Mouse (Mus musculus) G1E (cell line): ENCODE measurements at regions not wholly inside any gene's neighbourhood (a gene's known extent, or its start where the extent isn't known, plus 50 kb on each side); places are given as distances from the start of the nearest gene placed in this dataset.

ENCODE experiments used
- CTCF ChIP-seq: IDR thresholded peaks from 2 replicates; pipeline ENCODE4 v1.5.1; 2012; ENCODE audit warnings: low read depth, low read length, inconsistent platforms, mixed read lengths
- GATA1 ChIP-seq: IDR thresholded peaks from 2 replicates; pipeline ENCODE4 v1.6.1; 2012; ENCODE audit warnings: borderline replicate concordance, low read length, inconsistent platforms, mixed read lengths
- GATA2 ChIP-seq: IDR thresholded peaks from 2 replicates; pipeline ENCODE4 v1.6.1; 2012; ENCODE audit warnings: low read depth, low read length, inconsistent platforms, borderline replicate concordance
- POLR2AphosphoS5 ChIP-seq: IDR thresholded peaks from 2 replicates; pipeline ENCODE4 v1.6.1; 2012; ENCODE audit warnings: low read depth, low read length, inconsistent platforms; ENCODE audit not compliant: insufficient replicate concordance
- TAL1 ChIP-seq: conservative IDR thresholded peaks from 2 replicates; pipeline ENCODE4 v1.6.1; 2012; ENCODE audit warnings: low read depth, low read length, inconsistent platforms, mixed read lengths

DNA sequence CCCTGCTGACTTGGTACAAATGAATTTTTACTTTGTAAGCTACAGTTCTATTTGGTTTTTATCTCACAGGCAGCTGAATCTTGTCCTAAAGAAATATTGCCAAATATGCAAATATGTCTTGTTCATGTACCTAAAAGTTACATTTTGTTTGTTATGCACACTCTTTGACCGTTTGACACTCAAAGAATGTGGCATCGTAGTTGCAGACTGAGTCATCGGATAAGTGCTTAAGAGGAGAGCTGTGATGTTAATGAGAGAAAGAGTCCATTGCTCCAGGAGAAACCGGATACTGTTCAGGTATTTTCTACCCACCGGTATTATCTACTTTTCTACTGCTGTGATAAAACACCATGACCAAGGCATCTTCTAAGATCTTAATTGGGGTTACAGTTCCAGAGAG, 50.3 kb upstream of the Rasl11b start:
- TF ChIP-seq TAL1 (no peak), CTCF (no peak), GATA1 (no peak), GATA2 (no peak), POLR2AphosphoS5 (no peak)
